Mouse (Mus musculus) myocyte (in vitro differentiated cells): Measurements from ENCODE around the gene Rnf180. TPM values are rescaled to one million over a fixed set of nuclear protein-coding genes. Genes with fewer than 3 reads are reported as not detected.

Experiments used
- H3K27me3 ChIP-seq: one replicate; pipeline ENCODE4 v1.6.1; 2011; ENCODE audit not compliant: control insufficient read depth, insufficient read depth, insufficient read length
- H3K36me3 ChIP-seq: one replicate; pipeline ENCODE4 v1.6.1; 2011; ENCODE audit not compliant: control insufficient read depth, insufficient read depth
- H3K4me2 ChIP-seq: one replicate; pipeline ENCODE4 v1.6.1; 2011; ENCODE audit warnings: low read depth, control low read depth
- H3K4me3 ChIP-seq: one replicate; pipeline ENCODE4 v1.5.1; 2011; ENCODE audit warnings: mild to moderate bottlenecking, control low read depth, moderate library complexity
- H3K79me2 ChIP-seq: one replicate; pipeline ENCODE4 v1.6.1; 2011; ENCODE audit not compliant: control insufficient read depth, insufficient read depth
- H3ac ChIP-seq: one replicate; pipeline ENCODE4 v1.6.1; 2011; ENCODE audit not compliant: control insufficient read depth, insufficient read length
- CEBPB ChIP-seq: IDR thresholded peaks from 2 replicates; pipeline ENCODE4 v1.6.1; 2011; ENCODE audit warnings: mild to moderate bottlenecking, moderate library complexity; ENCODE audit not compliant: poor library complexity, insufficient read depth, severe bottlenecking
- E2F4 ChIP-seq: IDR thresholded peaks from one replicate; pipeline ENCODE4 v1.6.1; 2011; ENCODE audit warnings: mild to moderate bottlenecking, control low read depth, moderate library complexity; ENCODE audit not compliant: insufficient read depth
- MAX ChIP-seq: IDR thresholded peaks from one replicate; pipeline ENCODE4 v1.6.1; 2011; ENCODE audit warnings: low read depth, mild to moderate bottlenecking, control low read depth
- MYOD1 ChIP-seq, 3 experiments: IDR thresholded peaks; one replicate each; pipeline ENCODE4 v1.6.1; 2011; ENCODE audit warnings: control low read depth in 2 of 3, low read depth in 2 of 3, mild to moderate bottlenecking in 2 of 3, moderate library complexity in 1 of 3; ENCODE audit not compliant: insufficient read length in 2 of 3, control insufficient read depth in 1 of 3
- MYOG ChIP-seq, 3 experiments: IDR thresholded peaks; one replicate each; pipeline ENCODE4 v1.6.1; 2011; ENCODE audit warnings: control low read depth in 2 of 3, low read depth in 2 of 3, mild to moderate bottlenecking in 2 of 3; ENCODE audit not compliant: insufficient read length in 2 of 3, control insufficient read depth in 1 of 3, insufficient read depth in 1 of 3
- POLR2A ChIP-seq: IDR thresholded peaks from one replicate; pipeline ENCODE4 v1.6.1; 2011; ENCODE audit warnings: low read depth, mild to moderate bottlenecking, control low read depth, moderate library complexity; ENCODE audit not compliant: insufficient read length
- POLR2AphosphoS2 ChIP-seq: IDR thresholded peaks from one replicate; pipeline ENCODE4 v1.6.1; 2011; ENCODE audit warnings: low read depth, control low read depth; ENCODE audit not compliant: insufficient read length
- REST ChIP-seq: IDR thresholded peaks from one replicate; pipeline ENCODE4 v1.6.1; 2011; ENCODE audit warnings: mild to moderate bottlenecking, control low read depth, moderate library complexity; ENCODE audit not compliant: insufficient read depth, insufficient read length
- SRF ChIP-seq: IDR thresholded peaks from one replicate; pipeline ENCODE4 v1.6.1; 2011; ENCODE audit warnings: low read depth; ENCODE audit not compliant: control insufficient read depth, insufficient read length
- TCF12 ChIP-seq: IDR thresholded peaks from one replicate; pipeline ENCODE4 v1.6.1; 2011; ENCODE audit warnings: mild to moderate bottlenecking, control low read depth; ENCODE audit not compliant: poor library complexity, insufficient read depth, severe bottlenecking
- TCF3 ChIP-seq: IDR thresholded peaks from one replicate; pipeline ENCODE4 v1.6.1; 2011; ENCODE audit warnings: low read depth, control low read depth; ENCODE audit not compliant: insufficient read length
- USF1 ChIP-seq: IDR thresholded peaks from one replicate; pipeline ENCODE4 v1.6.1; 2011; ENCODE audit warnings: low read depth, mild to moderate bottlenecking, control low read depth, moderate library complexity
- polyA plus RNA-seq: library from polyadenylated mRNA; unstranded; fragments of >200 nt; fragmentation: generic; extraction: Trizol; gene quantifications from one replicate; pipeline ENCODE4 v1.2.1, GENCODE M21; 2012; ENCODE audit warnings: missing spikeins

The Rnf180 gene
- polyA plus RNA-seq, 1 experiment = not detected

DNA sequence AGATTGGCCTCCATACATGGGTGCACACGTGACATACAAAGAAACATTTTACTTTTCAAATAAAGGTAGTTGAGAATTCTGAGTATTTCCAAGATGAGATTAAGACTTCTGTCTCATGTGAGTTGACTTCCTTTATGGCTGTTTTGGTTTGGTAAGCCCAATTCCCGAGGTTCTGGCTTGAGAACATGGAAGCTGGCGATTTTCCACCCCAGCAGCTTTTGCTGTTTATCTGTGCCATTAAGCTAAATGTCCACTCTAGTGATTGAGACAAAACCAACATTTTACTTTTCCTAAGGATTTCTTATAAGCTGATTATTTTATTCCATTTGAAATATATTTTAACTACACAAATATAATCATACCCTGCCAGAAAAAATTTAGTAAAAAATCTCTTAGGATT, 144.6 kb downstream of the Rnf180 start:
- H3K4me2 ChIP-seq = no peak overlapping the region
- no peak overlapping the region for H3K4me3 ChIP-seq
- TF ChIP-seq SRF (no peak), POLR2AphosphoS2 (no peak), POLR2A (no peak), MYOG (IDR thresholded peaks at IDR 0.05; ENCODE audit: control insufficient read depth in 1 of 3, insufficient read depth in 1 of 3, insufficient read length in 2 of 3, low read depth in 2 of 3) (no peak), TCF12 (no peak), CEBPB (no peak), MAX (no peak), REST (no peak), TCF3 (no peak), MYOD1 (IDR thresholded peaks at IDR 0.05; ENCODE audit: control insufficient read depth in 1 of 3, insufficient read length in 2 of 3, low read depth in 2 of 3) (no peak), USF1 (no peak), E2F4 (no peak)
- no peaks in the 10 kb centered on the region for H3K79me2 ChIP-seq
- no peaks in the 10 kb centered on the region for H3K36me3 ChIP-seq
- H3ac ChIP-seq = no peak overlapping the region
- H3K27me3 ChIP-seq = no peaks in the 10 kb centered on the region

DNA sequence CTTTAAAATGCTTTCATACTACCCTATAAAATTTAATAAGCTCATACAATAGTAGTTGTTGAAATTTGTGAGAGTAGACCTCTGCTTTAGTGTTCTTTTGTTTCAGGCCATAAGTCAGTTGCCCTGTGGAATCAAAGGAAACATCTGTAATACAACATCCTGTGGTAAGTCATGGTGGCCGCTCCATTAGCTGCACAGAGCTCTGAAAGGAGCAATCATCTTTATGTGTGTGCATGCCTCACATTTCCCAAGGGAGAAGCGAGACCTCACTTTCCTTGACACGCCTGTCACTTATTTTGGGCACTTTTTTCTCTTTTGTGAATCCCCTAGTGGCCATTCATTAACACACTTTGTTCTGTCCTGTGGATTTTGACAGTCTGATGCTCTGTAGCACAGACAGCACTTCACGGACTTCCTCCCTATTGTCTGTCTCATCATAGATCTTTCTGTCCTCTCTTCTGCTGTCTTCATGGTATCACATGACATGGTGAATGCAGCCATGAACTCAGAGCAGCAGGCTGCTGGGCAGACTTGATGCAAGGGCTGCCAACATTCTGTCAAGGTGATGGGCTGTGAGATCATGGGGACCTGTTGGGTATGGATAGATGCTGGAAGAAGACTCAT, 146.7 kb downstream of the Rnf180 start:
- H3K79me2 ChIP-seq = no peaks in the 10 kb centered on the region
- no peak overlapping the region for H3K4me3 ChIP-seq
- no peak overlapping the region for H3ac ChIP-seq
- no peaks in the 10 kb centered on the region for H3K36me3 ChIP-seq
- H3K27me3 ChIP-seq = no peaks in the 10 kb centered on the region
- TF ChIP-seq SRF (no peak), CEBPB (no peak)
- H3K4me2 ChIP-seq = no peak overlapping the region

DNA sequence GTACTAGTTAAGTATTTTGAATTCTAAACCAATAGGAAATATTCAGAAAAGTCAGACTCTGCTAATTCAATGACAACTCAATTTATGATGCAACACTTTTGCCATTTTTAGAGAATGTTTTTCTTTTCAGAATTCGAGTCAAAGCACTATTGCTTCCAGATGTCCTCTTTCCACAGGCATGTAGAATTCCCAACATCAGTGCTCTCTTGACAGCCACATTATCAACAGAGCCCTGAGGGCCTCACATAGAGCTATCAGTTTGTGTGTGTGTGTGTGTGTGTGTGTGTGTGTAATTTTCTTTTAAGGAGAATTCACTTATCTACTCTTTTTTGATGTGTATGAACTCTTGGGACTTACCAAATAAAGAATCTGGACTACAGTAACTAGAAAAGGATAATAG, 147.8 kb downstream of the Rnf180 start:
- Histone ChIP-seq H3K4me2 (no peak overlapping the region), H3K36me3 (no peaks in the 10 kb centered on the region), H3K79me2 (no peaks in the 10 kb centered on the region), H3ac (no peak overlapping the region), H3K27me3 (no peaks in the 10 kb centered on the region), H3K4me3 (no peak overlapping the region)
- TF ChIP-seq TCF12 (no peak), E2F4 (no peak), SRF (no peak), CEBPB (no peak), USF1 (no peak), POLR2A (no peak), REST (no peak), MAX (no peak), TCF3 (no peak), MYOG (IDR thresholded peaks at IDR 0.05; ENCODE audit: control insufficient read depth in 1 of 3, insufficient read depth in 1 of 3, insufficient read length in 2 of 3, low read depth in 2 of 3) (no peak), POLR2AphosphoS2 (no peak), MYOD1 (IDR thresholded peaks at IDR 0.05; ENCODE audit: control insufficient read depth in 1 of 3, insufficient read length in 2 of 3, low read depth in 2 of 3) (no peak)

DNA sequence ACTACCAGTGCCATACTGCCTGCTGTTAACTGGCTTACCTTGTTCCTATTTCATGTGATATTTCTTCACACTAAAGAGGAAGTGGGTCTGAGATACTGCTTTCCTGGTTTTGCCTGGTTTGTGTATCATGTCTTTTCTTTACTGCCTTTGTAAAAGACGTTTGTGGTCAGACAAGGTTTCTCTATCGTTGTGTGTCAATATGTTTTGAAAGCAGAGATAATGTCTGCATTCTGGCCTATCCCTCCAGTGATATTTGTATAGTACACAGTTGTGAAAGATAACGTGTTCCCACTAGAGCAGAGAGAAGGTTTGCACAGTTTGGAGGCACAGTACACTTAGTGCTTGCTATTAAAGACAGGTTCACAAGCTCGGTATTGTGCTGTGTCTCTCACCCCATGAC, 154.7 kb downstream of the Rnf180 start:
- no peak for TF ChIP-seq E2F4
- TF ChIP-seq USF1 = no peak
- no peak for TF ChIP-seq TCF12
- no peak for TF ChIP-seq TCF3
- no peak for TF ChIP-seq MYOD1 (IDR thresholded peaks at IDR 0.05; ENCODE audit: control insufficient read depth in 1 of 3, insufficient read length in 2 of 3, low read depth in 2 of 3)
- no peak for TF ChIP-seq MYOG (IDR thresholded peaks at IDR 0.05; ENCODE audit: control insufficient read depth in 1 of 3, insufficient read depth in 1 of 3, insufficient read length in 2 of 3, low read depth in 2 of 3)
- TF ChIP-seq REST = no peak
- TF ChIP-seq MAX = no peak
- TF ChIP-seq POLR2AphosphoS2 = no peak
- no peak for TF ChIP-seq SRF
- no peak for TF ChIP-seq CEBPB
- no peak for TF ChIP-seq POLR2A
- Histone ChIP-seq H3K36me3 (no peaks in the 10 kb centered on the region), H3K4me2 (no peak overlapping the region), H3K4me3 (no peak overlapping the region), H3ac (no peak overlapping the region), H3K79me2 (no peaks in the 10 kb centered on the region), H3K27me3 (no peaks in the 10 kb centered on the region)

DNA sequence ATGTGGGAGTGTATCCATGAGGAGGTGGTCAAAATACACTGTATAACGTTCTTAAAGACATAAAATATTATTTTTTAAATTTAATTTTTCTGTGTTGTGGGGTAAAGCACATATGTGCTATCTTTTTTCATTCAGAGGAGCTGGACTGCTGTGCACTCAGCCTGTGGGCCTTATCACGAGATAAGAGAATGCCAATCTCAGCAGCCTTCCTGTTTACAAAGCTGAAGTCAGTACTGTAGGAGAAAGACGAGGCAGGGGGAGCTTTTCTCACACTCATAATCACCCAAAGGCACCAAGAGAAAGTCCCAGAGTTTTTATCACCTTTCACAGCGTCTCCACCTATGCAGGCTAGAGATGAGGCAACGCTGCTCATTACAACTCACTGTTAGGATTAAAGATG, 160.2 kb downstream of the Rnf180 start:
- Histone ChIP-seq H3K4me3 (no peak overlapping the region), H3K79me2 (no peaks in the 10 kb centered on the region), H3K4me2 (no peak overlapping the region), H3K36me3 (no peaks in the 10 kb centered on the region), H3K27me3 (no peaks in the 10 kb centered on the region), H3ac (no peak overlapping the region)
- TF ChIP-seq USF1 (no peak), POLR2AphosphoS2 (no peak), MYOD1 (IDR thresholded peaks at IDR 0.05; ENCODE audit: control insufficient read depth in 1 of 3, insufficient read length in 2 of 3, low read depth in 2 of 3) (no peak), REST (no peak), POLR2A (no peak), TCF3 (no peak), SRF (no peak), TCF12 (no peak), MYOG (IDR thresholded peaks at IDR 0.05; ENCODE audit: control insufficient read depth in 1 of 3, insufficient read depth in 1 of 3, insufficient read length in 2 of 3, low read depth in 2 of 3) (no peak), E2F4 (no peak), MAX (no peak), CEBPB (no peak)
